Comparison of ENCODE assay signal across 8 mouse cellular contexts in the genomic region with DNA sequence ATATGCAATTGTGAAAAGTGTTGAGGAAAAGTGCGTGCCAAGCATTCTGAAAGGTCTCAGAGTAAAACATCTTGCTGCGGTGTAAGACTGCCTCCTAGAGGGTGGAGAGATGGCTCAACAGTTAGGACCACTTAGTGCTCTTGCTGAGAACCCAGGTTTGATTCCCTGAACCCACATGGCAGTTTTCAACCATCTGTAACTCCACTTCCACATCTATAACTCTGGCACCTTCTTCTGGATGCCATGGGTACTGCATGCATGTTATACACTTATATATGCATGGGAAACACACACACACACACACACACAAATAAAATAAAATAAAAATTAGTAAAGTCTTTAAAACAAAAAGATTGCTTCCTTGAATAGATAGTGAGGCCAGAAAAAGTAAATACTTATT.
DNase-seq lines count a peak whose midpoint lies in the region; TF ChIP-seq lines count a peak whose summit lies in the region.

No protein-coding gene starts in this region.

- no peaks in the 10 kb centered on the region for H3K4me1 ChIP-seq in thymus, adult 2 months (replicated peaks; ENCODE audit: control insufficient read depth, insufficient read depth, low read length)

- intact Hi-C loops in heart, postnatal 10 days (cut with DNase I) = no loop called here

- no peak overlapping the region for H3K4me3 ChIP-seq in thymus, adult 2 months (ENCODE audit: control insufficient read depth, insufficient read depth, low read length)

- peaks cover 50% of the 10 kb centered on the region for H3K36me3 ChIP-seq in thymus, adult 2 months (ENCODE audit: control insufficient read depth, insufficient read depth, low read length)

- no peak for TF ChIP-seq POLR2A in thymus, adult 2 months (IDR thresholded peaks at IDR 0.05; ENCODE audit: control insufficient read depth, extremely low read depth, insufficient read depth, low read length, poor library complexity)

- 93% methylated on average over 2 of the region's 2 CpGs for WGBS in thymus, adult 2 months

- TF ChIP-seq CTCF in thymus, adult 2 months (IDR thresholded peaks at IDR 0.05; ENCODE audit: borderline replicate concordance, control insufficient read depth, extremely low read depth, insufficient read depth, low read length, poor library complexity) = no peak

- DNase-seq in gastrocnemius, postnatal 10 days = peak; percentile 4
- no peak for DNase-seq in gastrocnemius, postnatal 25 days
- DNase-seq in thymus, adult 2 months = peak; percentile 24
- no peak for DNase-seq in thymus, adult 18-20 months
- peak; percentile 26 to 48 for DNase-seq in heart, postnatal 10 days
- DNase-seq in retina, postnatal 1 day = peak; percentile 20
- DNase-seq in cerebellum, adult 9-11 months = no peak
- DNase-seq in left cerebral cortex, adult 11 months (ENCODE audit: low spot score) = no peak

- H3K27ac ChIP-seq in thymus, adult 2 months (ENCODE audit: control insufficient read depth, insufficient read depth, low read length) = no peak overlapping the region

- no peaks in the 10 kb centered on the region for H3K27me3 ChIP-seq in thymus, adult 2 months (ENCODE audit: control insufficient read depth, insufficient read depth, low read length)

Comparison
In these comparisons a context has a peak if more than half of its experiments do, and no peak if none do; other contexts are left out.
1. DNase-seq: peak in gastrocnemius, postnatal 10 days (single experiment), thymus, adult 2 months (single experiment), heart, postnatal 10 days (2 of 2) and retina, postnatal 1 day (single experiment); none in gastrocnemius, postnatal 25 days (single experiment), thymus, adult 18-20 months (0 of 2), cerebellum, adult 9-11 months (single experiment) and left cerebral cortex, adult 11 months (single experiment).